Mouse (Mus musculus) yolk sac, embryonic 10.5 days (tissue): ENCODE results near the gene Pctp.

ENCODE experiments used
- DNase-seq: peaks from one replicate; pipeline ENCODE4 v3.0.0-alpha.2; 2017; ENCODE audit warnings: low spot score

Gene Pctp

GRCm38 (mm10) chr11:89977746-89978352 is 24.8 kb downstream of the Pctp start:
- DNase-seq = no peak

- no peak for DNase-seq
Measured at GRCm38 (mm10) chr11:89976361-89976760, 26.3 kb downstream of the Pctp start.

- DNase-seq = no peak
Measured at GRCm38 (mm10) chr11:89971296-89971695, 31.4 kb downstream of the Pctp start.

- DNase-seq = no peak
Measured at GRCm38 (mm10) chr11:89970726-89971125, 32.0 kb downstream of the Pctp start.

GRCm38 (mm10) chr11:89969131-89969530 is 33.6 kb downstream of the Pctp start:
- no peak for DNase-seq

GRCm38 (mm10) chr11:89950691-89951270 is 51.9 kb downstream of the Pctp start:
- no peak for DNase-seq

GRCm38 (mm10) chr11:89947806-89948205 is 54.9 kb downstream of the Pctp start:
- no peak for DNase-seq

GRCm38 (mm10) chr11:89945159-89945558 is 57.5 kb downstream of the Pctp start:
- no peak for DNase-seq

GRCm38 (mm10) chr11:89937241-89937640 is 65.5 kb downstream of the Pctp start:
- no peak for DNase-seq
